Mouse (Mus musculus) liver, postnatal 0 days (tissue): ENCODE measurements around the gene Palb2.

ENCODE experiments used
- CTCF ChIP-seq: sonication (generic); IDR thresholded peaks from 2 replicates; pipeline ENCODE4 v1.5.1; 2016; ENCODE audit warnings: antibody characterized with exemption, low read depth
- EP300 ChIP-seq: IDR thresholded peaks from 2 replicates; pipeline ENCODE4 v1.6.1; 2016; ENCODE audit warnings: antibody characterized with exemption, low read depth, mild to moderate bottlenecking

GRCm38 (mm10) chr7:122138190-122138589 is 5.4 kb upstream of the Palb2 start:
- TF ChIP-seq EP300 (no peak), CTCF (no peak)
